Mouse (Mus musculus): ENCODE measurements around the gene Mov10l1. TPM values are rescaled to one million over a fixed set of nuclear protein-coding genes. Genes with fewer than 3 reads are reported as not detected.

Gene Mov10l1
- total RNA-seq, 2 experiments from 2014 or later: not detected

- TF ChIP-seq CTCF (conservative IDR thresholded peaks at IDR 0.05): no peak
- H3K27ac ChIP-seq: no peak overlapping the region; the same call in 1 of the 2 replicates
- no peak overlapping the region for H3K4me3 ChIP-seq
- no peak for DNase-seq (ENCODE audit: low spot score in 2 of 2)
These were observed 108.0 kb downstream of the Mov10l1 start for GRCm38 (mm10) chr15:89090662-89091061.

GRCm38 (mm10) chr15:89092181-89092580 is 109.5 kb downstream of the Mov10l1 start:
- no peak overlapping the region for H3K4me3 ChIP-seq
- H3K27ac ChIP-seq: peak overlapping the region; percentile 20
- no peak for DNase-seq (ENCODE audit: low spot score in 2 of 2)
- no peak for TF ChIP-seq CTCF (conservative IDR thresholded peaks at IDR 0.05)

GRCm38 (mm10) chr15:89097450-89097849 is 114.7 kb downstream of the Mov10l1 start:
- peak in 1 of 2 experiments; percentile 66 for DNase-seq (ENCODE audit: low spot score in 2 of 2)
- peak overlapping the region; percentile 32; the same call in 1 of the 2 replicates for H3K27ac ChIP-seq

GRCm38 (mm10) chr15:89098616-89099015 is 115.9 kb downstream of the Mov10l1 start:
- Histone ChIP-seq H3K4me3 (no peak overlapping the region), H3K27ac (no peak overlapping the region)
- no peak for DNase-seq (ENCODE audit: low spot score in 2 of 2)
- no peak for TF ChIP-seq CTCF (conservative IDR thresholded peaks at IDR 0.05)

More at GRCm38 (mm10) chr15:89097450-89097849, 114.7 kb downstream of the Mov10l1 start:
- no peak overlapping the region for H3K4me3 ChIP-seq
- TF ChIP-seq CTCF (conservative IDR thresholded peaks at IDR 0.05): no peak

GRCm38 (mm10) chr15:89100823-89101222 is 118.1 kb downstream of the Mov10l1 start:
- no peak for DNase-seq (ENCODE audit: low spot score in 2 of 2)
- no peak overlapping the region for H3K27ac ChIP-seq
- no peak overlapping the region for H3K4me3 ChIP-seq
- TF ChIP-seq CTCF (conservative IDR thresholded peaks at IDR 0.05): no peak

DNA sequence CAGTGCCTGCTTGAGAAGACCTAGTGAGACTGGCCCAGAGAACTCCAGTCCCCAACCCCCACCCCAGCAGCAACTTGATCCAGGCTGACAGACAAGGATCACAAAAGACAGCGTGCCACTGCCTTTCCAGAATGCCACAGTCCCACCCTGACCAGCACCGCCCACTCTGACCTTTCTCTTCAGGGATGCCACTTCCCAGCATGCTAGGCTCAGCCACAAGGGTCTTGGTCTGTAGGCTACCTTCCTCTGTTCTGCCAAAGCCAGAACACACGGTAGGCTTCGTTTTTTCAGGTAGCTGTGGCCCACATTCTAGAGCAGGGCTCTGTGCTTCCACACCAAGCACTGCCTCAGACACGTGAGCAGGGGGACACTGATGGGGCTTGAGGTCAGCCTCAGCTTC is 119.9 kb downstream of the Mov10l1 start:
- DNase-seq (ENCODE audit: low spot score in 2 of 2): no peak
- Histone ChIP-seq H3K27ac (no peak overlapping the region), H3K4me3 (no peak overlapping the region)
- no peak for TF ChIP-seq CTCF (conservative IDR thresholded peaks at IDR 0.05)

DNA sequence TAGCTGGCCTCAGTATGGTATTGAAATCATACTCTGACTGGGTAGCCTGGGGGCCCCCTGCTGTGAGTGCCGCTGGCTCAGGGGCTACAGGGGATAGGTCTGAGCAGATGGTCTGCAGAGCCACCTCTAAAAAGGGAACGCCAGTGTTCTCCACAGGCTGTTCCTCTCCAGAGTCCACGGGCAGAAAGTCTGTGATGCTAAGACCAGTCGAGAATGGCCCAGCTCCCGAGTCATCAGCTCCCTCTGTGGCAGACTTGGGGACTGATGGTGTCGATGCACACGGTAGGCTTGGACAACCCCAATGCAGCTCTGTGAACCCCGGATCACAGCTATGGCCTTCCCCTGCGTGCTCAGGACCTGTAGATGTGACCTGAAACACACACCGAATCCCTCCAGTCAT is 121.2 kb downstream of the Mov10l1 start:
- TF ChIP-seq CTCF (conservative IDR thresholded peaks at IDR 0.05): peak; percentile 29
- DNase-seq (ENCODE audit: low spot score in 2 of 2): no peak
- H3K4me3 ChIP-seq: no peak overlapping the region
- H3K27ac ChIP-seq: no peak overlapping the region

GRCm38 (mm10) chr15:89104425-89104824 is 121.7 kb downstream of the Mov10l1 start:
- DNase-seq (ENCODE audit: low spot score in 2 of 2): no peak
- Histone ChIP-seq H3K4me3 (no peak overlapping the region), H3K27ac (no peak overlapping the region)
- TF ChIP-seq CTCF (conservative IDR thresholded peaks at IDR 0.05): no peak

Other genes with a start within 250 kb of the Mov10l1 start
- 10 to 100 TPM; 52.5 to 60.6 TPM for gene Brd1, start 248.7 kb upstream of the Mov10l1 start, total RNA-seq (2021)
- 1 to 10 TPM; 9.1 to 9.4 TPM for gene Zbed4, start 231.2 kb upstream of the Mov10l1 start, total RNA-seq (2021)
- gene Alg12, start 163.6 kb upstream of the Mov10l1 start, total RNA-seq (2021): 10 to 100 TPM; 10.1 to 13.3 TPM
- 10 to 100 TPM; 21.4 to 26.5 TPM for gene Creld2, start 163.3 kb upstream of the Mov10l1 start, total RNA-seq (2021)
- gene Pim3, start 120.7 kb upstream of the Mov10l1 start, total RNA-seq (2021): 10 to 100 TPM; 29.9 to 37.9 TPM
- gene Ttll8, start 28.5 kb upstream of the Mov10l1 start, total RNA-seq (2021): 1 to 10 TPM; 1.5 to 2.0 TPM
- gene Mlc1, start 3.9 kb upstream of the Mov10l1 start, total RNA-seq (2021): 100 to 1,000 TPM; 114 to 116 TPM
- 100 to 1,000 TPM; 159 to 177 TPM for gene Panx2, start 76.8 kb downstream of the Mov10l1 start, total RNA-seq (2021)
- 10 to 100 TPM; 21.4 to 24.2 TPM for gene Trabd, start 92.2 kb downstream of the Mov10l1 start, total RNA-seq (2021)
- gene Selenoo, start 106.2 kb downstream of the Mov10l1 start, total RNA-seq (2021): 10 to 100 TPM; 21.2 to 22.0 TPM
- gene Tubgcp6, start 140.2 kb downstream of the Mov10l1 start, total RNA-seq (2021): 10 to 100 TPM; 31.0 to 31.5 TPM
- 10 to 100 TPM; 16.3 to 17.9 TPM for gene Hdac10, start 145.8 kb downstream of the Mov10l1 start, total RNA-seq (2021)
- gene Mapk12, start 157.8 kb downstream of the Mov10l1 start, total RNA-seq (2021): 1 to 10 TPM; 4.4 to 5.6 TPM
- gene Mapk11, start 166.7 kb downstream of the Mov10l1 start, total RNA-seq (2021): 10 to 100 TPM; 21.6 to 25.8 TPM
- gene Plxnb2, start 197.9 kb downstream of the Mov10l1 start, total RNA-seq (2021): 10 to 100 TPM; 49.7 to 59.1 TPM
- gene Dennd6b, start 213.6 kb downstream of the Mov10l1 start, total RNA-seq (2021): 10 to 100 TPM; 39.6 to 41.5 TPM
- 100 to 1,000 TPM; 170 to 172 TPM for gene Ppp6r2, start 228.6 kb downstream of the Mov10l1 start, total RNA-seq (2021)